Mouse (Mus musculus) layer of hippocampus, postnatal 10 days (tissue): ENCODE results near the gene Nfia. TPM values are rescaled to one million over a fixed set of nuclear protein-coding genes. Genes with fewer than 3 reads are reported as not detected.
A peak's percentile ranks its signal among the peaks of the same experiment; 100 is the strongest.

Source experiments
- DNase-seq, 2 experiments: peaks; one replicate each; pipeline ENCODE4 v3.0.0; 2021; ENCODE audit warnings: low spot score in 2 of 2
- total RNA-seq, 2 experiments: library from RNA; stranded (reverse); gene quantifications; 2 replicates each; pipeline ENCODE4 v1.2.3; 2021

Gene Nfia
- total RNA-seq, 2 experiments from 2014 or later = 118 to 135 TPM

GRCm38 (mm10) chr4:97900256-97900944 is 127.9 kb downstream of the Nfia start:
- no peak for DNase-seq

DNA sequence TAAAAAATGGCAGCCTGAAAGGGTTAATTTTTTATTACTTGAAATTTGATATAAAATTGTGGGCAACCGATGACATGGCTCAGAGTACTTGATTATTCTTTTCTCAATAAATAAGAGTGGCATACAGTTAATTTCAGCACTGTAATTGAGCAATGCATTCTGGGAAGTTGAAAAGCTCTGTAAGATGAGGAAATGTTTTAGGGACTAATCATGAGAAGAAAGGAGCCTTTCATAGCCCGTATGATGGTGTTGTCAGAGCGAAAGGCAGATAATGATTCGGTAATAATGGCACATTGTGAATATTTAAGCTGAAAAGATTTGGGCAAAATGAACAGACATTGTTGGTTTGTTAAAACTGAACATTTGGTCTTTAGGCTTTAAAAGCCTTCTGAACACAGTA is 133.3 kb downstream of the Nfia start:
- DNase-seq = no peak

- DNase-seq = no peak
Observed at GRCm38 (mm10) chr4:97908576-97909147, 136.1 kb downstream of the Nfia start.

- no peak for DNase-seq
Observed at GRCm38 (mm10) chr4:97910115-97910776, 137.7 kb downstream of the Nfia start.

GRCm38 (mm10) chr4:97910777-97911580 is 138.4 kb downstream of the Nfia start:
- peak; percentile 81 to 84 for DNase-seq

GRCm38 (mm10) chr4:97911755-97912154 is 139.2 kb downstream of the Nfia start:
- no peak for DNase-seq

DNA sequence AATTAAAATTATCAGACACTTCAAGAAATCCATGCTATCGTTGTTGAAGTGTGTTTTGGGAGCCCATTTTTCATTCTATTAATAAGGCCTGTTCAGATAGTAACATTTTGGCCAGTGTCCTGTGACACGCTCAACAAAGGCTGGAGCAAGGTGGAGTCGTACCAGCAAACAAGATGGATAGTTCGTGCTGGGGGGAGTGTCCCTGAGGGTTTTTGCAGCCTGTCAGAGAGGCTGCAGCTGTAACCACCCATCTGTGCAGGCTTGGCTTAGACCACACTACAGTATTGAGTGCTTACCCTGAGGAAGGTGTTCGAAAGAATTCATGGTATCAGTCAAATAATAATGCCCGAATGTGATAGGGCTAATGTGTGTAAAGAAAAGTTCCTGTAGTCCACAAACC is 139.6 kb downstream of the Nfia start:
- no peak for DNase-seq

DNA sequence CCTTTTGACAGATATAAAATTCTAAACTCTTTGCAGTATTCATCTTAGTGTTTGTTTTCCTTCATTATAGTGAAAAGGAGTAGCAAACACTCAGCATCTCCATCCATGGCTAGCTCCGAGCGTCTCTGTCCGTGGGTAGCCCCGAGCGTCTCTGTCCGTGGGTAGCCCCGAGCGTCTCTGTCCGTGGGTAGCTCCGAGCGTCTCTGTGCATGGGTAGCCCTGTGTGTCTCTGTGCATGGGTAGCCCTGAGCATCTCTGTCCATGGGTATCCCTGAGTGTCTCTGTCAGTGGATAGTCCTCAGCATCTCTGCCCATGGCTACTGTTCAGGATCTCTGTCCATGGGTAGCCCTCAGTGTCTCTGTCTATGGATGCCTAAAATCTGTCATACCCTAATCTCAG is 140.0 kb downstream of the Nfia start:
- no peak for DNase-seq

- no peak for DNase-seq
Observed at GRCm38 (mm10) chr4:97914348-97914747, 141.8 kb downstream of the Nfia start.

- no peak for DNase-seq
Observed at GRCm38 (mm10) chr4:97914761-97915160, 142.2 kb downstream of the Nfia start.

DNA sequence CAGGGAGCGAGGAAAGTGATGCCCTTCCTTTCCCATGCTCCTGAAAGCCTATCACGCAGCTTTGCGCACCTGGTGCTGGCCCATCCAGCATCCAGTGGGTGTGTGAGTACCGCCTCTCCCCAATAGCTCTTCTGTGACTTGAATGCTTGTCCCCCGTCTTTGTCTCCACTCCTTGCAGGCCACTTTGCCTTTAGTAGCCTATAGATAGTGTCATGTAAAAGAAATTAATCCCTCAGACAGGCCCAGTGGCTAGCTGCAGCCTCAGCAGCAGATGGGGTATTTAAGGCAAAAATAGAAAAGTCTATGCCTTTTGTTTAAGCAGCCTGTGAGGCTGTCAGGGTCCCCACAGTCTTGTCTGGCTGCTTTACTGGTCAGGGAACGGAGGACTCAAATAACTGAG is 145.0 kb downstream of the Nfia start:
- DNase-seq = no peak

DNA sequence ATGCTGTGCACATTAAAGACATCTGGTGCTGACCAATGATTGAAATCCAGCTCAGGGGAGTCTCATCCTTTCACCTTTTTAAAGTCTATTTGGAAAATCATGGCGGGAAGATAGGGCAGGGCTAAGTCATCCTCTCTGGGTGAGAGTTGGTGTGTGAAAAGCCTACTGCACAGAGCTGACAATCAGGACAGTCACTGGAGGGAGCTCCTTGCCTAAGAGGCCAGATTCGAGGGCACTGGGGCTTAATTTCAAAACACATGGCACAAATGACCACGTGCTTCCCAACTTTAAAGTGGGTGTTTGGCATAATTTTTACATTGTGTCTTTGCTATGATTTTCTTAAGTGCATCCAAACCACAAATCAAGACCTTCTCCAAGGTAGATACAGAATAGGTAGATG is 146.1 kb downstream of the Nfia start:
- no peak for DNase-seq

GRCm38 (mm10) chr4:97919773-97920172 is 147.2 kb downstream of the Nfia start:
- no peak for DNase-seq

GRCm38 (mm10) chr4:97920287-97921079 is 147.9 kb downstream of the Nfia start:
- peak in 1 of 2 experiments; percentile 43 for DNase-seq

GRCm38 (mm10) chr4:97921682-97922081 is 149.1 kb downstream of the Nfia start:
- no peak for DNase-seq

DNA sequence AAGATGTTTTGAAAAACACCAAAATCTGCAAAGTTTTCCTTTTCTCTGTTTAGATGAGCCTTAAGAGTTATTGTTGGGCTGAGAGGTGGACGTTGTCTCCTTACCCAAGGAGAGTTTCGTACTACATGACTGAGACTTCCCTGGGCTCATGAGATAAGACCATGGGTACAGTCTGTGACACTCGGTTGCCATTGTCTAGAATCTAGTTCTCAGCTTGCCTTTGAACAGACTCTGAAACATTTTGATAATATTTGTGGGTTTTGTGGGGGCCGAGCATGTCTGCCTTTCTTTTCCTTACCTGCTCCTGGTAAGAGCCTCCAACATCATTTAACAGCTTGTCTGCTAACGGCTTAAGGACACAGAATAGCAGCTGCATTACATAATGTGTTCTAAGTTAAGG is 150.7 kb downstream of the Nfia start:
- DNase-seq = no peak

DNA sequence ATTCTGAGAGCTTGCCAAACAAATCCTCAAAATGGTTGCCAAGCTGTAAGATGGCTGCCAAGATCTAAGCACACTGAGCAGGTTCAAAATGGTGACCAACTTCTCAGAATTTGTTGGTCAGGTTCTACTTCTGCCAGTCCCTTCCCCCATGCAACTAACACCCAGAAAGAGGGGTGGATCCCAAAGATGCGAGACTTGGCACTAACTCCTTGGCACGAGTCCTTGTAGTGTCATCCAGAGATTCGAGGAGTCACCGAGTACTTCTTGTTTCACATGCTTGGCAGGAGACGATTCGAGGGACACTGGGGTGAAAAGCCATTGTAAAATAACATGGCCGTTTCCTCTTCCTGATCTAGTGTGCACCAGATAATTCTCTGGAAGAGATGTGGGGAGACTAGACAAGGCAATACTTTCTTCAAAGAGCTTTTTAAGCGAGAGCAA is 151.4 kb downstream of the Nfia start:
- peak; percentile 49 to 55 for DNase-seq

GRCm38 (mm10) chr4:97924414-97924813 is 151.9 kb downstream of the Nfia start:
- DNase-seq = no peak

GRCm38 (mm10) chr4:97924855-97925254 is 152.3 kb downstream of the Nfia start:
- DNase-seq = no peak

DNA sequence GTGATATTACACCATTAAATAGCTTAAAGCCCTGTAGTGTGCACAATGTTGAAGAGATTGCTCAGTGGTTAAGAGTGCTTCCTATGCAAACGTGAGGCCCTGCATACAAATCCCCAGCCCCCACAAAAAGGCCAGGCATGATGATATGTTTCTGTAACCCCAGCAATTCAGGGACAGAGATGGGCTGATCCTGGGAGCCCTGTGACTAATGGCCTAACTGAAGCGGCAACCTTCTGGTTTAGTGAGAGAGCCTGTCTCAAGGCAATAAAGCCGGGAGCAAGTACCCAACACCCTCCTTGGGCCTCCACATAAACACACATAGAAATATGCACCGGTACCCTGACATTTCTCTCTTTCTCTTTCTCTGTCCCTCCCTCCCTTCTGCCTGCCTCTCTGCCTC is 153.1 kb downstream of the Nfia start:
- DNase-seq = no peak
